Mouse (Mus musculus) heart, adult 2 months (tissue): ENCODE measurements around the gene 4930404N11Rik. TPM values are rescaled to one million over a fixed set of nuclear protein-coding genes. Genes with fewer than 3 reads are reported as not detected.

ENCODE experiments used
- DNase-seq, 2 experiments: peaks; one replicate each; pipeline ENCODE4 v3.0.0; 2021
- H3K27ac ChIP-seq: fragments of 200-600 bp; 2 replicates; pipeline ENCODE4 v1.8.1; 2022
- H3K27me3 ChIP-seq: fragments of 200-500 bp; 2 replicates; pipeline ENCODE4 v1.6.1; 2012; ENCODE audit warnings: mild to moderate bottlenecking, low read length, inconsistent platforms, mixed read lengths; ENCODE audit not compliant: control insufficient read depth, insufficient read depth
- H3K36me3 ChIP-seq: fragments of 200-500 bp; 2 replicates; pipeline ENCODE4 v1.6.1; 2012; ENCODE audit warnings: low read length, inconsistent platforms; ENCODE audit not compliant: control insufficient read depth, insufficient read depth
- H3K4me1 ChIP-seq: fragments of 200-500 bp; 2 replicates; pipeline ENCODE4 v1.6.1; 2011; ENCODE audit warnings: low read length; ENCODE audit not compliant: control insufficient read depth, insufficient read depth
- H3K4me3 ChIP-seq: fragments of 200-600 bp; 2 replicates; pipeline ENCODE4 v1.8.1; 2022
- H3K79me2 ChIP-seq: fragments of 200-500 bp; replicated peaks from 2 replicates; pipeline ENCODE4 v1.6.1; 2012; ENCODE audit warnings: mild to moderate bottlenecking, inconsistent platforms, low read length, moderate library complexity, mixed read lengths; ENCODE audit not compliant: control insufficient read depth, insufficient read depth
- H3K9ac ChIP-seq: fragments of 200-500 bp; 2 replicates; pipeline ENCODE4 v1.6.1; 2012; ENCODE audit warnings: low read depth, mild to moderate bottlenecking, control low read depth, inconsistent platforms, low read length, mixed read lengths
- CTCF ChIP-seq: fragments of 200-600 bp; IDR thresholded peaks from 2 replicates; pipeline ENCODE4 v1.8.1; 2022; ENCODE audit warnings: antibody characterized with exemption, mild to moderate bottlenecking, moderate library complexity
- EP300 ChIP-seq: fragments of 200-500 bp; IDR thresholded peaks from 2 replicates; pipeline ENCODE4 v1.6.1; 2011; ENCODE audit warnings: low read depth, low read length, control low read depth; ENCODE audit not compliant: insufficient read depth
- POLR2A ChIP-seq: fragments of 200-500 bp; IDR thresholded peaks from 2 replicates; pipeline ENCODE4 v1.6.1; 2011; ENCODE audit warnings: mild to moderate bottlenecking, low read depth, low read length, control low read depth; ENCODE audit not compliant: insufficient read depth
- WGBS: fragments of 180-500 bp; shearing (Covaris S2); methylation state at CpG from one replicate; pipeline ENCODE4 v1.1.7; 2018; 5-methylcytosine and 5-hydroxymethylcytosine counted together
- intact Hi-C: fragments of 180-260 bp; cut with DNase I; formaldehyde crosslinking; loops from one replicate; pipeline ENCODE4 v1.15.1; 2025
- polyA plus RNA-seq: library from polyadenylated mRNA; depleted of rRNA; stranded (reverse); fragments of >200 nt; gene quantifications from 2 replicates; pipeline ENCODE4 v1.2.3, GENCODE M21; 2012
- total RNA-seq, 2 experiments: library from RNA; stranded (reverse); gene quantifications; 2 replicates each; pipeline ENCODE4 v1.2.3; 2021

Gene 4930404N11Rik
- total and polyA plus RNA-seq, 3 experiments: 0.64 to 1.2 (median 1.1) TPM

DNA sequence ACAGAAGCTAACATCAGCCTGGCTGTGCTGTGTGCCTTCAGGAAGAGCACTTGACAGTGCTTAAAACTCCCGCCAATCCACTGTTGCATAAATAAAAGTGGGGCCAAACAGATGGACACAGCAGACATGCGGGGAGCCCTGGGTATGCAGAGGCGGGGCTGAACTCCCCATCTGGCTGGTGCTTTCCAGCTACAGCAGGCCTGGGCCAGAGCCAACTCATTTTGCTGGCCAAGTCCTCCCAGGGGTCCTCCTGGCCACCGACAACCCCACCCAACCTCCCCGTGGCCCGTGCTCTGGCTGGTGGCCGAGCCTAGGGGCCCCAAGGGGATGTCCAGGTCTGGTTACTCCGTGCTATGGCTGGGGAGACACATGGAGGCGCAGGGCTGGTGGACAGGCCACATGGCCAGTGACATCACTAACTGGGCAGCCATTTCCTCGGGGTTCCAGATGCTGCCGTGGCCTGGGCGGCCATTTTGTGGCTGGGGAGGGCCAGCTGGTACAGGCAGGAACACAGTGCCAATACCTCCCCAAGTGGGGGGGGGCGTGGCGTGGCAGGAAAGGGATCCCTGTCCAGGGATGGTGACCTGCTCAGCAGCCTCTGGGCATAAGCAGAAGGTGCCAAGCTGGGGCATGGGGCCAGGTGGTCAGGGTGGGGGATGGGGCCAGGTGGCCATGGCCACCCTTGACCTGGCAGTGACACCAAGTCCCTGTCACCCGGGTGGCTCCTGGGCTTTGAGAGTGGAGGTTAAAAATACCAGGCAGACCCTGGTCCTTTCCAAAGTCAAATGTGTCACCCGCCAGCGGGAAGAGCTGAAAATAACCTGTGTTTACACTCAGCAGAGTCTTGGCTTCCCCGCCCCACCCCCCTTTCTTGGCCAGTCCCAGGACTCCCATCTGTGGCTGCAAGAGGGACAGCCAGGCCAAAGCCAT lies 46.1 kb upstream of the 4930404N11Rik start:
- WGBS: 4% methylated on average over 18 of the region's 18 CpGs
- TF ChIP-seq POLR2A (peak; percentile 44), EP300 (peak; percentile 83), CTCF (no peak)

GRCm38 (mm10) chr10:81410981-81411380 lies 45.4 kb upstream of the 4930404N11Rik start:
- Histone ChIP-seq H3K36me3 (peaks cover 33% of the 10 kb centered on the region), H3K4me1 (peaks cover 67% of the 10 kb centered on the region), H3K79me2 (no peaks in the 10 kb centered on the region), H3K9ac (peak overlapping the region; percentile 19; the same call in 1 of the 2 replicates), H3K27me3 (no peaks in the 10 kb centered on the region), H3K4me3 (0 out of 2 replicates have a peak overlapping the region, but pooled peaks have one; percentile 3), H3K27ac (peak overlapping the region; percentile 91)
- 15% methylated on average over 9 of the region's 9 CpGs for WGBS
- TF ChIP-seq CTCF: no peak
- TF ChIP-seq EP300: peak; percentile 92
- peak; percentile 34 for TF ChIP-seq POLR2A
- peak; percentile 71 to 76 for DNase-seq
- intact Hi-C loops: loop anchor here (1.0 to 2.0 kb wide), 2 partner anchors 19 to 614 kb away; no protein-coding TSS in a partner anchor

More for the DNA sequence above, 46.1 kb upstream of the 4930404N11Rik start:
- no peaks in the 10 kb centered on the region for H3K79me2 ChIP-seq
- intact Hi-C loops: loop anchor here (1.0 to 2.0 kb wide), 2 partner anchors 19 to 615 kb away; no protein-coding TSS in a partner anchor
- peak overlapping the region; percentile 29; the same call in 1 of the 2 replicates for H3K4me3 ChIP-seq
- H3K36me3 ChIP-seq: peaks cover 33% of the 10 kb centered on the region
- peaks cover 68% of the 10 kb centered on the region for H3K4me1 ChIP-seq
- peak overlapping the region; percentile 68 for H3K9ac ChIP-seq
- H3K27ac ChIP-seq: peak overlapping the region; percentile 91
- no peaks in the 10 kb centered on the region for H3K27me3 ChIP-seq
- peak; percentile 95 to 96 for DNase-seq

DNA sequence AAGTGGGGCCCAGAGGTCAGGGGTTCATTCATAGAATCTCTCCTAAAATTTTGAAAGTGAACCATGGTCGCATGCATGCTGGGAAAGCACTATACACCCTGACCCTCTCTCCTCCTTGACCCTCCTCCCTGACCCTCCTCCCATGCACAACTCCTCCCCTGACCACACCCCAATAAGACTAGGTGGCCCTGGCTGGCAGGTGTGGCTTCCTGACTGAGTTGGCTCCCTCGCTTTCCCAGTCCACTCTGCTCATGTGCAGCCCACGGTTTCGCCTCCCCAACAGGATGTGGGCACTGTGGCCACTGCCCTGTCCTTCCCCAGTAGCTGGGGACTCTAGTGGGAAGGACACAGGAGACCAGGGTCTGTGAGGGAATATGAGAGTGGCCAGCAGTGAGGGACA lies 44.7 kb upstream of the 4930404N11Rik start:
- no peaks in the 10 kb centered on the region for H3K27me3 ChIP-seq
- intact Hi-C loops: loop anchor here (2.0 kb wide), 1 partner anchor 614 kb away; no protein-coding TSS in a partner anchor
- no peaks in the 10 kb centered on the region for H3K79me2 ChIP-seq
- peak overlapping the region; percentile 91 for H3K27ac ChIP-seq
- TF ChIP-seq EP300: 0 out of 2 replicates have a peak, but pooled peaks have one; percentile 11
- TF ChIP-seq POLR2A: no peak
- 33% methylated on average over 4 of the region's 4 CpGs for WGBS
- peak in 1 of 2 experiments; percentile 51 for DNase-seq
- H3K4me1 ChIP-seq: peaks cover 66% of the 10 kb centered on the region
- H3K4me3 ChIP-seq: no peak overlapping the region
- peak overlapping the region; percentile 19; the same call in 1 of the 2 replicates for H3K9ac ChIP-seq
- H3K36me3 ChIP-seq: peaks cover 32% of the 10 kb centered on the region

DNA sequence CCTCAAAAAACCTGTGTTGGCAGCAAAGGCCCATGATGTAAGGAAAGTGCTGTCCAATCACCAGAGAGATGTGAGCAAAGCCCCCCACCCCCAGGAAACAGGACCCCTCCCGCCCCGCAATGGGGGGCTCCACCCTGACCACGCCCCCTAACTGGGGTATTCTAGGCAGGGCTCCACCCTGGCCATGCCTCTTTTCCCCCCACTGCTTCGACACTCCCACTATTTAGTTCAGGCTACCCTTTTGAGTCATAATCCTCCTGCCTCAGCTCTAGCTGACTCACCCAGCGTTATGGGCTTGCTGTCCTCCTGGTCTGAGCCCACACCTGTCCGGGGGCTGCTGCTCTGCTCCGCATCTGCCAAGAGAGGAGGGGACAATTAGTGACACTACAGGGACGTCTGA lies 43.7 kb upstream of the 4930404N11Rik start:
- TF ChIP-seq POLR2A: no peak
- no peak for TF ChIP-seq CTCF
- no peak for TF ChIP-seq EP300
- intact Hi-C loops: loop anchor here (5.0 kb wide), 1 partner anchor 33 kb away; no protein-coding TSS in a partner anchor
- DNase-seq: no peak
- no peaks in the 10 kb centered on the region for H3K27me3 ChIP-seq
- H3K4me3 ChIP-seq: no peak overlapping the region
- no peaks in the 10 kb centered on the region for H3K79me2 ChIP-seq
- peaks cover 27% of the 10 kb centered on the region for H3K36me3 ChIP-seq
- H3K9ac ChIP-seq: peak overlapping the region; percentile 7; the same call in 1 of the 2 replicates
- peaks cover 60% of the 10 kb centered on the region for H3K4me1 ChIP-seq
- 24% methylated on average over 8 of the region's 8 CpGs for WGBS
- peak overlapping the region; percentile 91 for H3K27ac ChIP-seq

- TF ChIP-seq CTCF: peak; percentile 99
- TF ChIP-seq POLR2A: no peak; the same call in 1 of the 2 replicates
- peak; percentile 97; the same call in 1 of the 2 replicates for TF ChIP-seq EP300
- no peaks in the 10 kb centered on the region for H3K79me2 ChIP-seq
- intact Hi-C loops: loop anchor here (5.0 kb wide), 1 partner anchor 33 kb away; no protein-coding TSS in a partner anchor
- DNase-seq: peak; percentile 91 to 92
- peaks cover 58% of the 10 kb centered on the region for H3K4me1 ChIP-seq
- H3K9ac ChIP-seq: no peak overlapping the region
- peaks cover 26% of the 10 kb centered on the region for H3K36me3 ChIP-seq
- no peak overlapping the region for H3K4me3 ChIP-seq
- peak overlapping the region; percentile 91 for H3K27ac ChIP-seq
- no peaks in the 10 kb centered on the region for H3K27me3 ChIP-seq
- 8% methylated on average over 9 of the region's 9 CpGs for WGBS
Observed at GRCm38 (mm10) chr10:81408871-81409291, 43.3 kb upstream of the 4930404N11Rik start.

DNA sequence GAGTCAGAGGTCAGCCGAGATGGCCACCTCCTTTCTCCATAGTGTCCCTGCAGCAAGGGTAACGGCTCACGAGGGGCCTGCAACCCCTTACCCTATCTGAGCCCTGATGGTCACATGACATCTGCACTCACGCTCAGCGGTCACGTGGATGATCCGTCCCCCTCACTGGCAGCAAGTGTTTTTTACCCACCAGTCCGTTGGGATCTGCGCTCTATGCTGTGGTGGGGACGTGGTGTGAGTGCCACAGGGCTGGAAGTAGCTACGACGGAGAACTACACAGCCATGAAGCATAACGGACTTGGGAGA lies 42.8 kb upstream of the 4930404N11Rik start:
- 58% methylated on average over 13 of the region's 13 CpGs for WGBS
- Histone ChIP-seq H3K4me1 (peaks cover 54% of the 10 kb centered on the region), H3K79me2 (no peaks in the 10 kb centered on the region), H3K27me3 (no peaks in the 10 kb centered on the region), H3K9ac (peak overlapping the region; percentile 21), H3K36me3 (peaks cover 22% of the 10 kb centered on the region), H3K4me3 (no peak overlapping the region), H3K27ac (peak overlapping the region; percentile 91)
- DNase-seq: no peak
- TF ChIP-seq EP300: no peak
- intact Hi-C loops: loop anchor here (5.0 kb wide), 1 partner anchor 34 kb away; no protein-coding TSS in a partner anchor
